In the genomic region with DNA sequence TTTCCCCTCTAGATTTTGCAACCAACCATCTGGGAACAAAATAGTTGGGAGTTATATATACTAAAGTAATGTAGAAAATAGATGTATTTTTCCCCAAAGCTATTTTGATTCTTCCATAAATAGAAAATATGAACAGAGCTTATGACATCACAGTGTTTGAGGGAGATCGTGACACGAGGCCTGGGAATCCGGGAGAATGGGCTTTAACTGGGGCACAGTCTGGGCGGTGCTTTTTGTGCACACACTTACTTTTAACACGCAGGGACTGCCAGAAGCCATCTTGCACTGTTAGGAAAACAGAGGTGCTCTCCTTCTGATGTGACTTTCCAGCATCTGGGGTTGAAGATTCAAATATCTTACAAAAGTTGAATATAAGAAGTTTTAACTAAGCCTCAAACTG, we compare ENCODE assay signal across 21 mouse cellular contexts.
"Had no signal": no experiment of that assay in that cellular context is flagged by ENCODE, and none has a peak within 500 bp of the region (broad histone marks: within the 10 kb centered on the region; RNA-seq: fewer than 3 reads in every experiment).

No protein-coding gene starts in this region.

- DNase-seq: cerebellum, adult 8-10 months; cerebellum, adult 9-10 months; cerebellum, adult 9-11 months; cerebellum, postnatal 10 days; cerebellum, postnatal 14 days; cerebellum, postnatal 25 days; cerebellum, postnatal 36 days; embryo, embryonic 11 days; forebrain, postnatal 0 days; gastrocnemius, adult 2 months; gastrocnemius, postnatal 10 days; gastrocnemius, postnatal 14 days; gastrocnemius, postnatal 25 days; gastrocnemius, postnatal 36 days; heart, adult 11 months; heart, adult 18-20 months; heart, adult 2 months had no signal

- ATAC-seq: forebrain, embryonic 13.5 days; forebrain, embryonic 14.5 days; forebrain, embryonic 15.5 days; forebrain, embryonic 16.5 days; forebrain, postnatal 0 days had no signal
